Mouse (Mus musculus): ENCODE measurements around the gene Tbc1d8.

DNA sequence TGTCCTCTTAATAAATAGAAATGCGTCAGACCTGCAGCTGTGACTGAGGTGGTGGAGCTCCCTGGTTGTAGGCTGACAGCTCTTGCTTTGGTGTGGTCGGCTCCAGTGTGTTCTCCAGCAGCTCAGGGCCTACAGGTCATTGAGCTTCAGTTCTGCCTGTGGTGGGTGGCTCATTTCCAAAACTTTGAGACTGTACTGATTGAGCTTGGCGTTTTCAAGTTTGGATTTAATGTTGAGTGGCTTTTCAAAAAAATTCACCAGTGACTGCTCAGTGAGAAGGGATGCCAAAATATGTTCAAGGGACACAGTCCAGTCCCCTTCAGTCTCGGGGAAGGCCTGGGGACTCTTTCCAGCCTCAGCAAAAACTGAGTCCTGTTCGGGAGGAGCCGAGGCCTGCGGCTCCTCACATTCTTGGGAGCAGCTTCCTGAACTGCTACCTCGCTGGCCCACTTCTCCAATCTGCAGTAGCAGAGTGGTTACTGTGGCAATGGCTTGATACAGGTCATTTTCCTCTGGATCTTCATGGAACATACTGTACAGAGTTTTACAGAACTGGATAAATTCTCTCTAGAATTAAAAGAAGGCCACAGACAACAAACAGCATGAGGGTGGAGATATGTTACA lies 106.2 kb downstream of the Tbc1d8 start:
- TF ChIP-seq EP300 (IDR thresholded peaks at IDR 0.05) (no peak), CTCF (IDR thresholded peaks at IDR 0.05) (no peak)
